Mouse (Mus musculus) limb, embryonic 14.5 days (tissue): Measurements from ENCODE around the gene Tlr2. TPM values are rescaled to one million over a fixed set of nuclear protein-coding genes. Genes with fewer than 3 reads are reported as not detected.

Experiments
- ATAC-seq: fragments of 200-750 bp; cut with Nextera tagmentation; 2 replicates; pipeline ENCODE4 v1.8.0; 2017; ENCODE audit warnings: low read depth, moderate number of reproducible peaks, moderate TSS enrichment; ENCODE audit not compliant: low FRiP score
- DNase-seq: peaks from one replicate; pipeline ENCODE4 v3.0.0-alpha.2; 2015; ENCODE audit warnings: low spot score
- H3K27ac ChIP-seq: fragments of 300-500 bp; sonication (generic); replicated peaks from 2 replicates; pipeline ENCODE4 v1.5.1; 2014; ENCODE audit warnings: low read depth, mild to moderate bottlenecking, low read length, moderate library complexity, mixed read lengths
- H3K27me3 ChIP-seq: fragments of 300-500 bp; sonication (generic); 2 replicates; pipeline ENCODE4 v1.6.1; 2014; ENCODE audit warnings: low read length, mixed read lengths; ENCODE audit not compliant: control insufficient read depth, insufficient read depth
- H3K36me3 ChIP-seq: fragments of 300-500 bp; sonication (generic); 2 replicates; pipeline ENCODE4 v1.6.1; 2014; ENCODE audit warnings: mild to moderate bottlenecking, low read length, moderate library complexity, mixed read lengths; ENCODE audit not compliant: control insufficient read depth, insufficient read depth
- H3K4me1 ChIP-seq: fragments of 300-500 bp; sonication (generic); 2 replicates; pipeline ENCODE4 v1.6.1; 2014; ENCODE audit warnings: antibody characterized with exemption, low read length, mixed read lengths; ENCODE audit not compliant: control insufficient read depth, insufficient read depth
- H3K4me2 ChIP-seq: fragments of 300-500 bp; sonication (generic); replicated peaks from 2 replicates; pipeline ENCODE4 v1.6.1; 2014; ENCODE audit warnings: low read depth, mild to moderate bottlenecking, low read length, moderate library complexity; ENCODE audit not compliant: severe bottlenecking
- H3K4me3 ChIP-seq: fragments of 300-500 bp; sonication (generic); replicated peaks from 2 replicates; pipeline ENCODE4 v1.5.1; 2014; ENCODE audit warnings: low read length
- H3K9ac ChIP-seq: fragments of 300-500 bp; sonication (generic); 2 replicates; pipeline ENCODE4 v1.6.1; 2014; ENCODE audit warnings: mild to moderate bottlenecking, low read depth, low read length, moderate library complexity; ENCODE audit not compliant: severe bottlenecking
- H3K9me3 ChIP-seq: fragments of 300-500 bp; sonication (generic); 2 replicates; pipeline ENCODE4 v1.6.1; 2016; ENCODE audit warnings: low read length; ENCODE audit not compliant: control insufficient read depth
- POLR2A ChIP-seq: fragments of 200-500 bp; IDR thresholded peaks from 2 replicates; pipeline ENCODE4 v1.8.0; 2012; ENCODE audit warnings: inconsistent platforms, mild to moderate bottlenecking, moderate library complexity, borderline replicate concordance; ENCODE audit not compliant: insufficient read depth, insufficient read length; ENCODE audit errors: extremely low read depth
- WGBS: fragments of 180-500 bp; shearing (Covaris S2); extraction: QIAGEN DNeasy Blood & Tissue Kit; methylation state at CpG from one replicate; pipeline ENCODE4 v1.1.7; 2014; 5-methylcytosine and 5-hydroxymethylcytosine counted together
- polyA plus RNA-seq, 2 experiments: library from polyadenylated mRNA; depleted of rRNA in 1 of 2; stranded (reverse) in 1 of 2; unstranded in 1 of 2; fragments of >200 nt; fragmentation: Nextera tagmentation in 1 of 2; extraction: Ambion mirVana in 1 of 2; gene quantifications; 2 replicates each; pipeline versions ENCODE4 v1.2.1 to v1.2.3; 2012 to 2014

The Tlr2 gene
- polyA plus RNA-seq, 2 experiments = 5.6 to 10.3 TPM

DNA sequence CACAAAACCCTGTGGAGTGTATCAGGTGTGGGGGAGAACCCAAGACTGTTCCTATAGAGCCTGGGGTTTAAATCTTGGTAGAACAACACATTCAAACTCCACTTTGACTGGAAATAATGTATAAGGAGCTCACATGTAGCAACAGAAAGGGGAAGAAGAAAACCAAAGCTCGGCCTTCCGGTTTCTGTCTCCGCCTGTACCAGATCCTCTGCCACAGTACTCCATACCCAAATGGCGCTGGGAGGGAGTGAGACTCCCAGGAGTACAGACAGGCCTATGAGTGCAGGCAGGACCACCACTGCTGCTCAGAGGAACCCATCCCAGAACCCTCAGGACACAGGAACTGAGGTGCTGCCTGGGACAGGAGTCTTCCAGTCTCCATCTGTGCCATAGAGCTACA lies 17.8 kb downstream of the Tlr2 start:
- TF ChIP-seq POLR2A = no peak
- Histone ChIP-seq H3K4me3 (no peak overlapping the region), H3K4me1 (peaks cover 9% of the 10 kb centered on the region), H3K9ac (no peak overlapping the region), H3K27ac (no peak overlapping the region), H3K9me3 (no peaks in the 10 kb centered on the region), H3K27me3 (no peaks in the 10 kb centered on the region), H3K36me3 (no peaks in the 10 kb centered on the region), H3K4me2 (no peak overlapping the region)
- ATAC-seq (no peak), DNase-seq (no peak)
- 97% methylated on average over 4 of the region's 4 CpGs for WGBS

DNA sequence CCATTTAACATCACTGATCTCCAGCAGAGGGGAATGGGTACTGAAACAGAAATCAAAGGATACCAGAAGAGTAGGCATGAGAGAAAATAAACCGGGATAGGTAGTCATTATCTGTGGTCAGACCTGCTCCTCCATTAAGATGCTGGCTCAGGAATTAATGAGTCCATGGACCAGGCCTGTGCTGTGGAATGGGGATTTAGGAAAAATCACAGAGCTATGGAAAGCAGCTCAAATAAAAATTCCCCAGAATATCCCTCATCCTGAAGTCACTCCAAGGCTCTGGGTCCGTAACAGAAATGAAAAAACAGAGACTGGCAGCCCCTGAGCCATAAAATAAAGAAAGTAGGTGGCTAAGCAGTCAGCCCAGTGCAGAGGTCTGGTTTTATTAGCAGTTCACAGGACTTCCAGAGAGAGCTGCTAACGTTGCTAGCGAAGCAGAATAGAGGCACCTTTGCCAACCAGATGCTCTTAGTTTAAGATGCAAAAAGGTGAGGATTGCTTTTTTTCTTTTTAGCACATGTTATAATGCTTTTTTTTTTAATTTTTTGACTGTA lies 25.1 kb downstream of the Tlr2 start:
- H3K4me3 ChIP-seq = no peak overlapping the region
- no peaks in the 10 kb centered on the region for H3K9me3 ChIP-seq
- H3K27ac ChIP-seq = 0 out of 2 replicates have a peak overlapping the region, but pooled peaks have one; percentile 5
- ATAC-seq (peak; percentile 67), DNase-seq (peak; percentile 69)
- 25% methylated on average over 4 of the region's 4 CpGs for WGBS
- H3K4me1 ChIP-seq = peaks cover 32% of the 10 kb centered on the region
- H3K36me3 ChIP-seq = no peaks in the 10 kb centered on the region
- TF ChIP-seq POLR2A = no peak
- H3K4me2 ChIP-seq = no peak overlapping the region
- no peaks in the 10 kb centered on the region for H3K27me3 ChIP-seq
- no peak overlapping the region for H3K9ac ChIP-seq

DNA sequence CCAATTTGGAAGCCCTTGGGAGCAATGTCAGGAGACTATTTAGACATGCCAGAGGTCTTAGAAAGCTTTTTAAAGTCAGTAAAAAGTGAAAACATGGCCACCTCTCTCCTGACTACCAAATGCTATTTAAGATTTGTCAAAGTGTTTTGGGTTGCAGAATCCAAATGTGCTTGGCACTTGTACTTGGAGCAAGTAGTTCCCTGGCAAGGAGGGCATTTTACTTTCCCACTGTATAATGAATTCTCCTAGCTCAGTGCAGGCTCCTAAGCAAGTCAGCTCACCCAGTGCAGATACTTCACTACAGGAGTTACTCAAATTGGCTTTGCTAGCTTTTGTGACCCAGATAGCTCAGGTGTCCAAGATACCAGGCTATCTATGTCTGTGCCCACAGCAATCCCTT lies 28.7 kb downstream of the Tlr2 start:
- Histone ChIP-seq H3K9ac (no peak overlapping the region), H3K27me3 (no peaks in the 10 kb centered on the region), H3K4me1 (peaks cover 37% of the 10 kb centered on the region), H3K36me3 (no peaks in the 10 kb centered on the region), H3K4me3 (no peak overlapping the region), H3K4me2 (no peak overlapping the region), H3K27ac (no peak overlapping the region), H3K9me3 (no peaks in the 10 kb centered on the region)
- TF ChIP-seq POLR2A = no peak
- ATAC-seq (no peak), DNase-seq (no peak)

DNA sequence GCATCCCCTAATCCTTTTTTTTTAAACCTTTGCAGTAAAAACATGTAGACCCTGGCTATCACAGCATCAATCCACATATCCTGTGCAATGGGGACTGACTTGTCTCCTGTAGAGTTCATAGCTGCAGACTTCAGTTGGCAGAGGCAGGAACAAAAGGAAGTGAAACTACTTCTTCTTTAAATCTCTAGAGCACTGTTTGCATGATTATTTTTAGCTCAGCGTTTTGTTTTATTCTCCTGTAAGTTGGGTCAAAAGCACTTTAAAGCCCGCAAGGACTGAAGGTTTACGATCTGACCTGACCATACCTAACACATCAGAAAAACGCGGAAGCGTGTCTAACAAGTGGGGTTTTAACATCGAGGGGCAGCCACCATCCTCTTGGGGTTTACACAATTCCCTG lies 29.6 kb downstream of the Tlr2 start:
- TF ChIP-seq POLR2A = no peak
- H3K4me3 ChIP-seq = no peak overlapping the region
- peaks cover 28% of the 10 kb centered on the region for H3K4me1 ChIP-seq
- H3K27ac ChIP-seq = no peak overlapping the region
- H3K4me2 ChIP-seq = no peak overlapping the region
- no peaks in the 10 kb centered on the region for H3K36me3 ChIP-seq
- WGBS = 29% methylated on average over 7 of the region's 7 CpGs
- no peak overlapping the region for H3K9ac ChIP-seq
- DNase-seq = no peak
- ATAC-seq = no peak
- H3K9me3 ChIP-seq = no peaks in the 10 kb centered on the region
- H3K27me3 ChIP-seq = no peaks in the 10 kb centered on the region

DNA sequence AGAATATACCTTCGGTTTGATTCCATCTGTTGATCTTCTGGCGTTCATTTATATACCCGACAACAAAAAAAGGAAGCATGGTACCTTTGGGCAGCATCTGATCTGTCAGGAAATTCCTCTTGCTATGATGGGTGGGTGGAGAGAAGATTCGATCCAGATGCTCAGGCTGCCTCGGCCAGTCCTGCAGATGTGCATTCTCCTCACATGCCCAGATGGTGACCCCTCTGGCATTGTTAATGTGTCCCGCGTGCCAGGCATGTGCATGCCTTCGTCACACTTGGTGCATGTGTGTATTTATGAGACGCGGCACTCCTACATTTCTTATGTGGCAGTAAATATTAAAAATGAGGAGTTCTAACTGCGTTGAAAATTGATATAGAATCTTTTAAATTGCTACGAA lies 33.1 kb downstream of the Tlr2 start:
- H3K36me3 ChIP-seq = no peaks in the 10 kb centered on the region
- TF ChIP-seq POLR2A = no peak
- no peak overlapping the region for H3K27ac ChIP-seq
- no peak for DNase-seq
- H3K4me3 ChIP-seq = no peak overlapping the region
- no peak for ATAC-seq
- H3K4me2 ChIP-seq = no peak overlapping the region
- no peaks in the 10 kb centered on the region for H3K27me3 ChIP-seq
- H3K4me1 ChIP-seq = peaks cover 20% of the 10 kb centered on the region
- H3K9me3 ChIP-seq = no peaks in the 10 kb centered on the region
- no peak overlapping the region for H3K9ac ChIP-seq
- 50% methylated on average over 12 of the region's 12 CpGs for WGBS
